Mouse (Mus musculus) CD4-positive, CD25-positive, alpha-beta regulatory T cell (primary cell): ENCODE measurements around the gene Vmn2r39. TPM values are rescaled to one million over a fixed set of nuclear protein-coding genes. Genes with fewer than 3 reads are reported as not detected.

Experiments used
- polyA plus RNA-seq: library from polyadenylated mRNA; unstranded; fragments of 100-300 nt; shearing (Covaris generic); gene quantifications from one replicate; pipeline ENCODE4 v1.2.1, GENCODE M21; 2017

The Vmn2r39 gene
- polyA plus RNA-seq, result not detected

GRCm38 (mm10) chr7:9030698-9031097, at the start of gene Vmn2r39:
Gene Vmn2r39 (minus strand): TSS chr7:9030798.

Other genes starting within 250 kb of the Vmn2r39 start
- not detected for gene Vmn2r40, start 99.4 kb downstream of the Vmn2r39 start, polyA plus RNA-seq
- not detected for gene Vmn2r38, start 67.1 kb upstream of the Vmn2r39 start, polyA plus RNA-seq
- not detected for gene Vmn2r37, start 192.9 kb upstream of the Vmn2r39 start, polyA plus RNA-seq